Mouse (Mus musculus): ENCODE data around the gene Adgrb3.
"Not testable (repeated sequence)": the region's sequence is repeated elsewhere in the genome, so short reads cannot be mapped to it uniquely, and the experiment has no call there.

Adgrb3 gene

DNA sequence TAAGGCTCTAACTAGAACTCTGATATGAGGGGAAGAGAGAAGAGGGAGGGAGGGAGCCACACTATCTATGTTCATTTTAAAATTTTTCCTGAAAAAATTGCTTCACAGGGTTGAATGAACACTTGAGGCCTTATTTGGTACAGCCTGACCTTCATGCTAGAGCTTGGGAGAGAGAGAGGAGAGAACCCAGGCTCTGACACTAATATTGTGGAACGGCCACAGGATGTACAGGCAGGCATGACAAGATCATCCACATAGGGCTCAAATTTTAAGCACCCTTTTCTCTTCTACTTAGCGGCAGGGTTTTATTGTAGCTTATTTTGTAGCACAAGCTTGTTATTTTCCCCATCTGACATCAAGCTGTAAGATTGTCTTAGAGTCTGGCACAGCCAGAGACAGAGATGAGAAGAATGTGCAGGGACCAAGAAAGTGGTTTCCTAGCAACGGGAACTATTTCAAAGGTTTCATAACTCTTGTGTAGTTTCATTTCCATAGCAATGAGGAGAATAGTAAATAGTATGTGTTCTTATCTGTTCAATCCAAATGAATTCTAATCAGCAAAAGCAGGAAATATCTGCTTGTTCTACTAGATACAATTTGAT is 721.9 kb downstream of the Adgrb3 start:
- peak; percentile 49 to 59 for DNase-seq (ENCODE audit: low spot score in 2 of 2)

DNA sequence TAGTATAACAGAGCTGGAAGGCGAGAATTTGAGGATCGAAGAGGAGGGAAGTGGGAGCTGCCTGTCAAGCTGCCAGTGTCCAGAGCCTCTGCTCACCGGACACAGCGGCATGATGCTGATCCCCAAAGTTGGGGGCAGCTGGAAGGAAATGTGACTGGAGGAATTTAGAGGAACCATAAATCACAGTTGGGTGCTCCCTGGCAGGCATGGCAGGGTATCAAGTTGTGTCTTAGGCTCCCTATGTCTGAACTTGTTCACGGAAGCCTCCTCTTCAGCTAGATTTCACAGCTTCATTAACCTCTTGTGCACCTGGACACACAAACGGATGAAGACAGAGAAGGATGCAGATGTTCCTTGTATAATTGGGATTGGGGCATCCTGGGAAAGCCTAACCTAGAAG is 722.8 kb downstream of the Adgrb3 start:
- no peak for DNase-seq (ENCODE audit: low spot score in 2 of 2)

DNA sequence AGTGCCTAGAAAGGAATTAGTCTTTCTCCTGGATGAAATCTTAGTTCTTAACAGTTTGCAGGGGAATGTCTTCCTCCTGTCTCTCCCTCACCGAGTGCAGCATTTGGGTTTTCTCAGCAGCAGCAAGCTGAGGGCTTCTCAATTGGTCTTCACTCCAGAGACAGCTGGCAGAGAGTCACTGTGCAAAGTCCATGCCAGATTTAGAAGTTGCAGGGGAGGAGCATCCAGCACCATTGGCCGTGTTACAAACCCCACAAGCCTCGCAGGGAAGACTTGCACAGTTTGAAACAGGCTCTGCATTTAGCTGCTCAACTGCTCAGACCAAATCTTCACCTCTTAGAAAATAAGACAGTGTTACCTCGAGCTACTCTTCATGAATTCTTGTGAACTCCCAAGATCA is 724.1 kb downstream of the Adgrb3 start:
- peak; percentile 81 to 94 for DNase-seq (ENCODE audit: low spot score in 2 of 2)

DNA sequence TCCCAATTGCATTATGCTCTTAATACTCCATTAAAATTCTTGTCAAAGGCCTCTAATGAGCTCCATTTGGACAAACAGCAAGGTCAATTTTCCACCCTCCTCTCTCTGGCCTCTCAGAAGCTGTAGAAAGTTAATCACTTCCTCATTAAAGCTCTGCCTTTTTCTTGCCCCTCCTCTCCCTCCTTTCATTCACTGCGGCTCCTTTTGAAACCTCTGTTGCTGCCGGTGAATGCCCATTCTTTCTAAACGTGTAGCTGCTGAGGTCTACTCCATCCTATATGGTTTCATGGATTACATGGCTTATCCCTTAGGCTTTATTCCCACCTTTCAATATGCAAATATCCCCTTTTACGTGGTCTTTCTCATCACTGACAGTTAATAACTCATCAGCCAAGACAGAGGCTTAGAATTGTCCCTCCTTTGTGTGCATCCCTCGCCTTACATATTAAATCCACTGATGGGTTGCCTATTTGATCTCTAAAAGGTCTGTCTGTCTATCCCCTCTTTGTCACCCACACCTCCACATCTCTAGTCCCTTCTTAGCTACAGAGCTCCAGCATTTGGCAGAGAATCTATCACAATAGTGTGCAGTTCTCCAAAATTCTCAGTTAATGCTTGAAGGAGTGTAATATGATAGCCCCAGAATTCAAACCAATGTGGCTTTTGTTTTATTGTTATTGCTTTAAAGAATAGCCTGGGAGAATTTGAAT is 741.3 kb downstream of the Adgrb3 start:
- no peak for DNase-seq (ENCODE audit: low spot score in 2 of 2)

DNA sequence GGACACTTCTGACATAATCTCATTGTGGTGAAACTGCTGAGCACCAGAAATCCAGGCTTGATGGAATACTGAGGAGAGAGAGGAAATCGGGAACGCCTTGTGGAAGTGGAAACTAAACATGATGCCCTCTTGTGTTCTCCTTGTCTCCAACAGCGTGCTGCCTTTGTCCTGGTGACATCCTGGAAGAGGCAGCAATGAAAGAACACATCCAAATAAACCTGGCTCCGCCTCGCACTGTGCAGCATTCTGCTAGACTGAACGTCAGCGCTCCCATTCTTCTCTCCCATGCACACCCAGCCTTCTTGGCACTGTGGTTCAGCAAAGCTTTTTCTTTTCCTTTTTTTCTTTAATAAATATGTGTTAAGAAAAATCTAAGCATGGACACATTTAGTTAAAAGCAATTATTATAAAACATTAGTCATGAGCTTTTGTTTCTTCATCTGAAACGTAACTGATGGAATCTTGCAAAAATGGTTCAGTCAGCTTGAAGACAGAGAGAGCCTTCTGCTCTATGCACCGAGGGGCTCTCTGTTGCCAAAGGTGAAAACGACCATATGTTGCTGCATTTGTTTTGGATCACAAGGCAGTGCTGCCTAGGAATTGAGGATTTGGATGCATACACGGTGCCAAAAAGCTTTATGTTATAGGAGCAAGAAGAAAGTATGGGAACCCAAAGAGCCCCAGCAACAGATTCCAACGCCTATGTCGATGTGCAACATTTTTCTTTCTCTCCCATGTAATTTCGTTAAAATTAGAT is 743.7 kb downstream of the Adgrb3 start:
- DNase-seq (ENCODE audit: low spot score in 2 of 2): peak in 1 of 2 experiments; percentile 66

DNA sequence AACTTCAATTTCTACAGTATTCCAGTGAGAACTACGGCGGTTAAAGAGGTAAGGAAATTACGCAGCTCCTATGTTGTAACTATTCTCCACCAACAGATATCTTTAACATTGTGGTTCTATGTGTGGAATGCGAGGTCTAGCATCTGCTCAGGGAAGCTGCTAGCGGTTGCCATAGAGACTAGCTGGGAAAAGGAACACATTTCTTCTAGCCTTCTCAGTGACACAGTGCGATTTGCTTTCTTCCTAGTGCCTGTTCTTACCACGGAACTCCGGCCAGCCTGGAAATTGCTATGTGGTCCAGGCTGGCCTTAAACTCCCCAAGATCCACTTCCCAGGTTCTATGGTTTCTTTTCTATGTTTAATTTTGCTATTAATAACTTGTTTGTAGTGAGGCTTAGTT is 747.1 kb downstream of the Adgrb3 start:
- DNase-seq (ENCODE audit: low spot score in 2 of 2): peak; percentile 48 to 66

DNA sequence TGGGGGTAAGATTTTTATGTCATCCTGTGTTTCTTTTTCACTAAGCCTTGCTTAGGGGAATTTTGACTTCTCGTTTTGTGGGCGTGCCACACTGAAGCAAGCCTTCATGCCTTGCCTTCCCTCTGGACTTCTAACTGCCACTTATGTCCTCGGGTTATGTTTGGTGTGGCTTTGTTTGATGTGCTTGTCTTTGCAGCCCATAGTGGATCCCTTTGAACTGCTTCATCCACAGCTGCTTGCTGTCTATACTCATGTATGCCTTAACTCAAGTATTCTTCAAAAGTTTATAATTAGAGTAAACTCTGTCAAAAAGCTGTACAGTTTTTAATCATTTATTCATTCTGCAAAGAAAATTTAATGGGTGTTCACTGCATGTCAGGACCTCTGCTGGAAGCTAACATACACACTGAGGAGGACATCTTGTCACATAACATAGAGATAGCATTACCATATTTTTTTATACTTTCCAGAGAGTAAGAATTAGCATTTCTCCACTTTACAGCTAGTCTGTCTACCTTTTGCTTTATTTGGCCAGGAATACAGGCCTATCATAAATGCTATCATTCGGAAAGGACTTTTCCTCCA is 748.1 kb downstream of the Adgrb3 start:
- no peak for DNase-seq (ENCODE audit: low spot score in 2 of 2)

DNA sequence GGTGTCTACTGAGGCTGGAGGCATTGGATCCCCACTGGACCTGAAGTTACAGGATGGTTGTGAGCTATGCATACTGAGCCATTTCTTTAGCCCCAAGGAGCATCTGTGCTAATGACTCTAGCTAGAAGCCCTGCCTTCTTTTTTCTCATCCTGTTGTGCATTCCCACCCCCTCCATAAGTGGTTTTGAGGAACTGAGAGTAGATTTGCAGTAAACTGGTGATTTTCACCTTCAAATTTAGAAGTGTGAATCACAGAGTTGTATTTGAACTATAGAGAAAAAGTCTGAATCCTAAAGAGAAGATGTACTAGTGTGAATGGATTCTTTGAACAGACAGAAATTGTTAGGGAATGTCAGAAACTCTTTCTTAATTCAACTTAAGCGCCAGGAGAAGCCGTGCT is 750.1 kb downstream of the Adgrb3 start:
- DNase-seq (ENCODE audit: low spot score in 2 of 2): no peak

DNA sequence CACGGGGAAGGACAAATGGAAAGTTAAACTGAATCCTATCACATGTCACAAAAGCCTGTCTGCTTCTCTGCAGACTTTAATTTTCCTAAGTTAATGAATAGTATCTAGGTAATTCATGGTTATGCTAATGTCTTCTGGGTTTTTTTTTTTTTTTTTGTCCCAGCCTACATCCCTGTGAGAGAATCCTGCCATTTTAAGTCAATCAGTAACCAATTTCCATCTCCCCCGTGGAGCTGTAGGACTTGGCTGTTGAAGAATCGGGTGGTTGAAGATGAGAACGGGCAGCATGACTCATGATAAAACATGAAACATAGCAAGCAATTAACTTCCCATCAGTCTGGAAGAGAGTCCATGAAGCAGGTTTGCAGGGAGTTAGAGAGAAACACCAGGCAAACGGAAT is 753.6 kb downstream of the Adgrb3 start:
- no peak for DNase-seq (ENCODE audit: low spot score in 2 of 2)

DNA sequence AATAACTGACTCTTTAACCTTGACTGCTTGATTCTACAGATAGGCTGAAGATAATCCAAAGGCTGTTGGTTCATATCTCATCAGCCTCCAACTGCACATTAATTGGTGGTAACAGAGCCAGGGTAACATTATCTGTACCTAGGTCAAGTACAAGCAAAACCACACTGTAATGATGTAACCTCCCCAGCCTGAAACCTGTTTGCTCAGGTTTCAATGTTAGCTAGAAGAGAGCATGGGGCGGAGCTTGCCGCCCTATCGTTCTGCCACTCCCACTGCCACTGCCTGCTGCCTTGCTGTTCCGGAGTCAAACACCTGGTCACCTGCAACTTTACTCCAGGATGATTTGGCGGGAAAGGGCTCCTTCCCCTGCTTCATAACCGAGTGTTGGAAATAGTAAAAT is 765.5 kb downstream of the Adgrb3 start:
- no peak for DNase-seq (ENCODE audit: low spot score in 2 of 2)

DNA sequence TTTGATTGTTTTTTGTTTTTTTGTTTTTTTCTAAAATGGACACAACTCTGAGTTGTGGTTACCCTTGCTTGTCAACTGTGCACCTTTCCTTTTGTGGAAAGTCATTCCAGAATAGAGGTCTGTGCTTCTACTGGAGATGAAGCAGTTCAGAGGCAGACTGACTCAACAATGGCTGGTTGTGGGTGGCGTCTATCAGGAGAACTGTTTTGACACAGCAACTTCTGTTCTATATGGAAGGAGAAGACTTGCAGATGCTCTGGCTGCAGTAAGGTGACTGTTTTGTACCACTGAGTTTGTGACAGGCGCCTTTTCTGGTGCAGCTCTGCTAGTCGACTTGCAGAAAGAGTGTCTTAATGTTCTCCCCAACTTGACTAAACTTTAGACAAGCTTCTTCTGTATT is 768.6 kb downstream of the Adgrb3 start:
- DNase-seq (ENCODE audit: low spot score in 2 of 2): peak; percentile 40

DNA sequence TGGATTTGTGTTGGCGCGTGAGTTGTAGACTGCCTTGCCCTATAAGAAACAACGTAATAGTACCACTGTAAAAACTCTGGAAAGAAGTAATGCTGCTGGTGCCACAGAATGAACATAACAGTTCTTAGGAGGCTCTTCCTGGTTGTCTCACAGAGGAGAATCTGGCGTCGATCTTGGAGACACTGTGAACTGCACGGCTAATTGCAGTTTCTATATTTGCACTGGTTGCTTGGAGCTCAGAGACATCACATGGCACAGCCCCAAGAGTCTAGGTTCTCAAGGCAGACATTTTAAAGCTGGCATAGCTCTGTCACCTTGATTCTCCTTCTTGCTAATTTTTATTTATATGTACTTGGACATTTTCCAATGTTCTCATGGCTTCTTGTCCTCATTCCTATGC is 769.3 kb downstream of the Adgrb3 start:
- peak; percentile 31 to 51 for DNase-seq (ENCODE audit: low spot score in 2 of 2)

DNA sequence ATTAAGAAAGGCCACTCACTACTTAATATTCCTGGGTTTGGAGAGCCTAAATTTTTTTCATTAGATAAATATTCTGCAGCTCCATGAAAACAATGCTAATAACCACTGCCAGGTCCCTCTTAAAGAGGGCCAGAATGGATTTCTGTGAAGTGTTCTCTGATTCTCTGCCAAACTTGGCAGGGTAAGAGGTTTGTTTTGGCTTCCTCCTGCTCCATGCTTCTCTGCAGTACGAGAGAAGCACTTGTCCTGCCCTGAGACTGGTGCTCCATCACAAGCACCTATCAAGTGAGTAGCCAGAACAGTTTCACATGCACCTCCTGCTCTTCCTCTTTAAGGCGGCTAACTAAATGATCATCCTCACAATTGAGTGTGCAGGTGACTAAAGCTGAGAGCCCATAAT is 771.9 kb downstream of the Adgrb3 start:
- no peak for DNase-seq (ENCODE audit: low spot score in 2 of 2)

DNA sequence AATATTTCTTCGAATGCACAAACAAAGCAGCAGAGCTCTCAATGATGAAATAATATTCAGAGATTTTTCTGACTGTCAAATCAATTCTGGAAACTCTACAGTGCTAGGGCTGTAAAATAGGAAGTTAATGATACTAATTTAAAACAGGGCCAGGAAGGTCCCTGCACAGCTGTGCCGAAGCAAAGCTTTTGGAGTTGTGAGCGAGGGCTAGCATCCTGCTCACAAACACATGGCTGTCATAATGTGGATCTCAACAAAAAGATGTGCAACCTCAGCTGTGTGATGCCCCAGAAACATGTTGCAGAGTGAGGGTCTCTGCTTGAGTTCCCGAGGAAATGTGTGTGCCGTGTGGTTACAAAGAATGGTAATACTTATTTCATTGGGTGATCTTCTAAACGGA is 772.3 kb downstream of the Adgrb3 start:
- no peak for DNase-seq (ENCODE audit: low spot score in 2 of 2)

DNA sequence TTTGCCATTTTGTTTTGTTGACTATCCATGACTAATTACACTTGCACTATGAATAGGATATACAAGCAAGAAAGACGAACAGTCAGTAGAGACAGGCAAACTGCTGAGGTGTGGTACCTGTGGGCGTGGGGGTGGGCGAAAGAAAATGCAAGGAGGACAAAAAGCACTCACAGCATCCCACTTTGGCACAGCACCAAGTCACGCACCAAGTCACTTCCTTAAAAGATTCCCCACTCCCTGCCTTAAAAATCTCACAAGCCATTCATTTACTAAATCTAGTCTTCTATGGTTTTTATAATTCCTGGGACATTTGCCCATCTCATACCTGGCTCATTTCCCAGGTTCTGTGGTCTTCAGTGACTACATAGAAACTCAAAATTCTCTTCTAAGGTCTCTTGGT is 787.4 kb downstream of the Adgrb3 start:
- DNase-seq (ENCODE audit: low spot score in 2 of 2): peak; percentile 27 to 68

DNA sequence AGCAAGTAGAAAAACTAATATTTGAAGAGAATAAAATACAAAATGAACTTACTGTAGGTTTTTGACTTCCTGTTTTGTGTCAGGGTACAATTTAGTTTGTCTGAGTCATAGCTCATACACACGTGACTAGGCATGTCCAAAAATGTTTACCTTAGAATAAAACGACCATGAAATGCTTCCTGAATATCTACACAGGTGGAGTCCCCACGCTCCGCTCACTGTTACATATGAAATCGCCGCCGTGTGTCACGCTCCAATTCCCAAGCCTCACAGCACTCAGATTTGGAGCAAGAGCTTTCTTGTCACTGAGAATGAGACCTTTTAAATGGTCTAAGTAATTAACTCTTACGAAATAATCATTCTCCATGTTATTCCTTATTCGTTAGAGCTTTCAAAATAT is 795.3 kb downstream of the Adgrb3 start:
- no peak for DNase-seq (ENCODE audit: low spot score in 2 of 2)

DNA sequence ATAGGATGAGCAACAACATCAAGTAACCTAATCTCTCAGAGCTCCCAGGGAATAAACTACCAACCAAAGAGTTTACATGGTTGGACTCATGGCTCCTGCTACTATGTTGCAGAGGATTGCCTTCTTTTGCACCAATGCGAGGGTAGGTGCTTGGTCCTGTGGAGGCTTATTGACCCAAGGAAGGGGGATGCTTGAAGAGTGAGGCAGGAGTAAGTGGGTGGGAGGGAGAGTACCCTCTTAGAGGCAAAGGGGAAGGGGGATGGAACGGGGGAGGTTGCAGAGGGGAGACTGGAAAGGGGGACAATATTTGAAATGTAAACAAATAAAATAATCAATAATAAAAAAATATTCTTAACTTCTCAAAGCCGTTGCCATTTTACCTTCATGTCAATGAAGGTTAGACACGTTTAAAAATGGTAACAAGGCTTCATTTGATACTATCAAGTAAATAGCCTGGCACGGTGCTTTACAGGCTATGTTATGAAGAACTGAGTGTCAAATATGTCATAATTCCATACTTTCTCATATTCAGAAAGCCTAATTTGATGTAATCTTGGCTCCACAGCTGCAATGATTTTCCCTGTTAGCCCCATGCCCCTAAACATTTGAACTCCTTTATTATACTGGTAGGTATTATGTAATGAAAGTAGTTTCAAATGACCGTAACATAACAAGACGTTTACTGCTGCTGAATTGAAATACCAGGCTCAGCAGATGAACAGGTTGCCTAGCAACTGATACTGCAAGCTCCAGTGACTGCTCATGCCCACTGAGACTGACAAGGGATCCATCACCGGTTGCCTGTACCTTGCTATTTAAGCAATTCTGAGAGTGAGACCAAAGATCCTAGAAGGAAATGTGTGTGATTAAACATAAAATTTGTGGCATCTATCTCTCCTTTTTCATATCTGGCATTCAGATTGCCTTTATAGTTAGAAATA is 796.1 kb downstream of the Adgrb3 start:
- DNase-seq (ENCODE audit: low spot score in 2 of 2): peak in 1 of 2 experiments; percentile 39

DNA sequence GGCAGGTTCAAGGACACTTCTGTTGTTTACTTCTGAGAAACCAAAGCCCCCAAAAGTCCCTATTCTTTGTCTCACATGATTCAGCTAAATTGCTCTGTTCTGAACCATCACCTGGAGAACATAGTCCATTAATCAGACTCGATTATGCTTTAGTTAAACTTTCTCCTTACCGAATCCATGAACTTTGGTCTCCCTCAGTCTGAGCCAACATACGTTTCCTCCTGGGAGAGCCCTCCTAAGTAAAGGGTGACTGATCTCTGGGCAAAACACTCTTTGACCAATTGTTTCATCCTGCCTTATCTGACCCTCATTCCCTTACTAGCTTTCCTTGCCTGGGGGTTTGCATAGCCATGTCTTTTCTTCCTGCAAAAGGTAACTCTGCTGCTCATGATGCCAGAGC is 806.4 kb downstream of the Adgrb3 start:
- DNase-seq (ENCODE audit: low spot score in 2 of 2): no peak

DNA sequence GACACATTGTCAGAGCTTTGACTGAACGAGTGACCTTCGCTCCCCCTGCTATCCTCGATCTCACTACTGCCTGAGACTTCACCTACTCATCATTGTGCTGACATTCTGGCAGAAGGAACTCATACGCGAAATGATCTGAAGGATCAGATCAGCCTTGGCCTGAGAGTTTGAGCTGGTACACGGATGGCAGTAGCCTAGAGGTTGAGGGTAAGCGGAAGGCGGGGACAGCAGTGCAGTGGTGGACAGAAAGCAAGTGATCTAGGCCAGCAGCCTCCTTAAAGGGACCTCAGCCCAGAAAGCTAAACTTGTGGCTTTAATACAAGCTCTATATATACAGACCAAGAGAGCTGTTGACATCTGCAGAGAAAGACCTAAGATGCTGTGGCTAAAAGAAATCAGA is 811.7 kb downstream of the Adgrb3 start:
- not testable (repeated sequence) for DNase-seq (ENCODE audit: low spot score in 2 of 2)

Data from left cerebral cortex, adult 9 months (tissue).